Mouse (Mus musculus) R1 (cell line): Measurements from ENCODE around the gene Fubp3.

Source experiments
- DNase-seq: peaks from one replicate; pipeline ENCODE4 v3.0.0-alpha.2; 2018; ENCODE audit warnings: low read depth, low spot score

Gene Fubp3

DNA sequence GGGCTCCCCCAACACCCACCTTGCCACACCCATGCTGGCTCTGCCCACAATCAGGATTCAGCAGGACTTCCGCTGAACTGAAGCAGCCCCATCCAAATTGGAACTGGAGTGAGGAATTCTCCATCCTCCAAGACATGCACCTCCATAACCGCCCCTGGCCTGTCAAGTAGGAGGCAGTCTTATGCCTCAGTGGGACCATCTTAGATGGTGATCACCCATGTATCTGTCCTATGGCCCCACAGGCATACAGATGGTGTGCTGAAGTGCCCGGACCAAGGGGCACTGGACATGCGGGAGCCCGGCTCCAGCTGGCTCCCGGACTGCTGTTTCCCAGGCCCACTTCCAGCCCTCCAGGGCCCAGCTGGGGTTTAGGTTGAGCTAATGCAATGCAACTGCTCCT is 46.8 kb downstream of the Fubp3 start:
- no peak for DNase-seq

- no peak for DNase-seq
These were observed 61.1 kb downstream of the Fubp3 start for GRCm38 (mm10) chr2:31633531-31633930.

- DNase-seq: peak; percentile 80
These were observed 63.1 kb downstream of the Fubp3 start for GRCm38 (mm10) chr2:31635281-31636137.

DNA sequence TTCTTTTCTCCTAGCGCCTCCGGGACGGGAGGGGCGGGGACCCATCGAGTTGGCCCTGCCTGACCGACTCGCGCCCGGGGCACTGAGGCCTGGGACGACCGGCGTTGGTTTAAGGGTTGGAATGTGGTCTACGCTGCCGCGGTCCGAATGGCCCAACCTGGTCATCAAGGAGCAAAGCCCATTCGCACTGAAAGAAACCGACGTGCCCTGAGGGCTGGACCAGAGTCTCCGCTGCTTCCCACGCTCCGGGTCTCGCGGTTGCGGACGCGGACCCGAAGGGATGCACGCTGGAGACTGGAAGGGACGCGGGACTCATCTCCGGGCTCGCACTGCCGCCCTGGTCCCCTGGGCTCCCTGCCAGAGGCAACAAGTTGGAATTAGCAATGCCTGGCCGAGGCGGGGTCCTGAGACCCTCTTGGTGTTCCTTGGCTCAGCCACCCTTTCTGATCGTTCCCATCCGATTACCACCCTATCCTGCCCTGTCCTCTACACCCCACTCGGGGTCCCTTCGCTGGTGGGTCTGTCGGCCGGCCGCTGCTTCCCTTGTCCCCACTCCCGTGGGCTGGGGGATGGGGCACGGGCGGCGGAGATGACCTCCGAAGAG is 63.8 kb downstream of the Fubp3 start:
- DNase-seq: no peak

GRCm38 (mm10) chr2:31636742-31637141 is 64.3 kb downstream of the Fubp3 start:
- peak; percentile 38 for DNase-seq

GRCm38 (mm10) chr2:31637311-31637710 is 64.9 kb downstream of the Fubp3 start:
- DNase-seq: no peak

DNA sequence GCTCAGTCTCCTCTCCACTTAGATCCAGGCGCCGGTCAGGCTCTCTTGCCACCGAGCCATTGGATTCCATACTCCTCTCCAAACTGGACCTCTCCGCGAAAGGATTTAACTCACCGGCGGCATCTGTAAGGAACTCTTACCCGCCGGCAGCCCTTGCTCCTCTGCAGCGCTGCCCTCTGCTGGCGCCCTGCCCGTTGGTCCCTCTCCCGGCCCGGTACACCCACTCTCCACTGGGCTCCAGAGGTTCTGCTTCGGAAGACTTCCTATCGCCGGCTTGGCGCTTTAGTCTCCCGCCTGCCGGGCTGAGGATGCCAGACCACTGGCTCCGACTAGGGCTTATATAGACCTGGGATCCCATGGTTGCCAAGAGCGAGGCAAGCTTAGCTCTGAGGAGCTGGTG is 65.4 kb downstream of the Fubp3 start:
- DNase-seq: peak; percentile 53

DNA sequence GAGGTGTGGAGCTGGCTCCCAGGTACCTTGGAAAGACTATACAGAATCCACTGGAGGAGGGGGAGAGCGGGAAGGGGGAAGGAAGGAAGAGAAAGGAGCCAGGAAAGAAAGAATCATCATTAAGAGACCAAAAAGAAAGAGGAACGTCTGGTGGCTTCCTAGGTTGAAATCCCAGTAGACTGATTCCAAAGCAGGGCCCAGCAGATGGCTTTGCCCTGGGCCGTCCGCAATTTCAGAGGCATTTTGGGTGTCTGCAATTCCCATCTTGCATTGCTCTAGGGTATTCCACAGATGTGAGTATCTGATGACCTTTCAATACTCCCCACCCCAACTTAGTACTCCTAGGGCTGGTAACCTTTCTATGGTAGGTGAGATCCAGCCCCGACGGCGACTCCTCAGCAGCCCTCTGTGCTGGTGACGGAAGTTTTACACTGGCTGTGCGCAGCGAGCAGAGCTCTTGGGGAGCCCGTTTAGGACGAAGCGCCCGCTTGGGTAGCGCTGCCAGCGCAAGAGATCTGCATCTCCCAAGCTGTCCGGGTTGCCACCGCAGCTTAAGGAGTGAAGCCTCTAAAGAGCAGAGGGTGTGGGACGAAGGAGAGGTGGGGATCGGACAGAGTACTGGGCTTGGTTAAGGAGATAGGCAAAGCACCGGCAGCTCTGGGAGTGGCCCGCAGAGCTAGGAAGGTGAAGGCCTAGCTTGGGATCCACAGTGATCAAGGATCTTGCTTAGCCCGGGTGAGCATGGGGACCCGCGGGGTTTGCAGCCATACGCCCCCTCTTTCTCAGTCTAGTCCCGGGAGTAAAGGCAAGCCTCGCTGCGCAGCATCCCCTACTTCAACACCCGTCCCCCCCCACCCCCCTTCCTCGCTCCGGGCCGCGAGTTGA is 66.4 kb downstream of the Fubp3 start:
- DNase-seq: peak; percentile 54

- DNase-seq: no peak
These were observed 67.0 kb downstream of the Fubp3 start for GRCm38 (mm10) chr2:31639466-31639760.

DNA sequence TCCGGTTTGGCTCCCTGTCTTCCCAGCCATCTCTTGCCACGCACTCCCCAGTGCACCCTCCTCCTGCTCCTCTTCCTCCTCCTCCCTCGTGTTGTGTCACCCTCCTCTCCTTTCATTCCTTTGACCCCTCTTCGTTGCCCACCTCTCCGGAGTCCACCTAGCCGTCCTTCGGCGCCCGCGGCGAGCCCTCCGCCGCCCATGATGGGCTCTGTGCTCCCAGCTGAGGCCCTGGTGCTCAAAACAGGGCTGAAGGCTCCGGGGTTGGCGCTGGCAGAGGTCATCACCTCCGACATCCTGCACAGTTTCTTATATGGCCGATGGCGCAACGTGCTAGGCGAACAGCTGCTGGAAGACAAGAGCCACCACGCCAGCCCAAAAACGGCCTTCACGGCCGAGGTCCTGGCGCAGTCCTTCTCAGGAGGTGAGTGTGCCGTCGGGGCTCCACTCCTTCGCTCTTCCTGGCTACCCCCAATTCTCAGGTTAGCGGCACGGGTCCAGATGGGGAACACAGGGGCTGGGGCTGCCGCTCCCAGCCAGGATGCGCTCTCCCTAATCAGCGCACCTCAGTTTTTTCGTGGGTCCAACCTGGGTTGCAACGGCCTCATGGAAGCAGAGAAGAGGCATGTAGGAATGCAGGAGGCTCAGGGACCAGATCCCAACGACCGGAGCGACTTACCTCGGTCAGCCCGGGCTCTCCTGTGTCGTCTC is 67.6 kb downstream of the Fubp3 start, which contains the start of gene Prdm12:
Gene Prdm12, plus strand, starts transcription at position 137 of the 708 bp plus-strand sequence.
- DNase-seq: peak; percentile 42

GRCm38 (mm10) chr2:31640609-31641507 is 68.4 kb downstream of the Fubp3 start:
- peak; percentile 27 for DNase-seq

DNA sequence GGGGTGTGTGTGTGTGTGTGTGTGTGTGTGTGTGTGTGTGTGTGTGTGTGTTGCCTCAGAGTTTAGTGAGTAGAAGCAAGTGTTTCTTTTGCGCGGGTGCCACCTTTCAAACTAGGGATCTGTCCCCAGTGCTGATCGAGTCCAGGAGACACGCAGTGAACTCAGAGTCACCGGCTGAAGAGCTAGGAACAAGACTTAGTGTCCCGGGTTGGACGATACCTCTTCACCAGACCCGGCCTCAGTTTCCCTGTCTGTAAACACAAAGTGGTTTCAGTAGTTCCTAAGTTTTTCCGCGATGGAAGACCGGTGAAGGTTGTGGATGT is 69.0 kb downstream of the Fubp3 start:
- DNase-seq: peak; percentile 68

- DNase-seq: peak; percentile 17
These were observed 69.5 kb downstream of the Fubp3 start for GRCm38 (mm10) chr2:31641929-31642328.

DNA sequence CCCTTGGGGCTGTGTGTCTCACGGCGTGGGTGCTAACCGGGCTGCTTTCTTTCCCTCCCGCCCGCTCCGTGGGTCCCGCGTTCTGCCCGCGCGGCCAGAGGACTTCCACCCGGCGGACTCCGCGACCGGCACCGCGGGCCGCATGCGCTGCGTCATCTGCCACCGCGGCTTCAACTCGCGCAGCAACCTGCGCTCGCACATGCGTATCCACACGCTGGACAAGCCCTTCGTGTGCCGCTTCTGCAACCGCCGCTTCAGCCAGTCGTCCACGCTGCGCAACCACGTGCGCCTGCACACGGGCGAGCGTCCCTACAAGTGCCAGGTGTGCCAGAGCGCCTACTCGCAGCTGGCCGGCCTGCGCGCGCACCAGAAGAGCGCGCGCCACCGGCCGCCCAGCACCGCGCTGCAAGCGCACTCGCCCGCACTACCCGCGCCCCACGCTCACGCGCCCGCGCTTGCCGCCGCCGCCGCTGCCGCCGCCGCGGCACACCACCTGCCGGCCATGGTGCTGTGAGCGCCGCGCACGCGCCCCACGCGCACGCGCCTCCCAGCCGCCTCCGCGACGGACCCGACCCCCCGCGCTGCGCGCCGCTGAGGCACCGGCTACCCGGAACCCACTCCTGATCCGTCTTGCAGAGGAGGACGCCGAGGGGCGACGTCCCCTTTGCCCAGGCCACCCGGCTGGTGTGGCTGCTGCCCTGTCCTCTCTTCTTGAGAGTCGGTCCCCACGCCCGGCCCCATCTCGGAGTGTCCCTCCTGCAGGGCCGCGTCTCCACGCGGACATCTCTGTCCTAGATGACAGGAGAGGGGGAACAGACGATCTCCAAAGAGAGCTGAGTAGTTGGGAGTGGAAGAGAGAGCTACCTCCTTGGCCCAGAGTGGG is 81.8 kb downstream of the Fubp3 start:
- DNase-seq: peak; percentile 64

DNA sequence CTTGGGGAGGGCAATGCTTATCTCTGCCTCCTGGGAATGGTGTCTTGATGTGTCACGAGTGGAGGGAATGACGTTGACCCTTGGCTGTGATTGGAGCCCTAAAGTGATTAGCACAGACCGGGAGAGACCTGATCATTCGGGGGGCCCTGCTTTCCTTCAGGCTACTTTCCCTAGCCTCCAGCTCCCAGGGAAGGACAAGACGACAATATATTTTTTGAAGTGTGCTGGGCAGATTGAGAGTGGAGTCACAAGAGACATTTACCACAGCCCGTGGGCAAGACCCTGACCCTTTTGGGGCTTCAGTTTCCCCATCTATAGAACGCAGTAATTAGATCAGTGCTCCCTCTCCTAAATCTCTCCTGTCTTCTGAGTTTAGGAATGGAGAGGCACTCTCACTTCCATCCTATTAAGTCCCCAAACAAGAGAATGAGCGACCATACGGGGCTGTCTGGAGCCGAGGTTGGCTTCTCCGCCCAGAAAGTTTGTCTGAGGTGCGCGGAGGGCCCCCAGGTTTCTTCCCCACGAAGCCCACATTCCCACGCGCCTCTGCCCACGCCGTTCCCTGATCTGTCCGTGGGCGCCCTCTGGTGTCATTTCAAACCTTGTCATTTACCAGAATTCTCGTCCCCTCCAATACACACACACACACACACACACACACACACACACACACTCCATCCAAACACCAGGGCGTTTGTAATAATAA is 82.6 kb downstream of the Fubp3 start:
- peak; percentile 50 for DNase-seq

GRCm38 (mm10) chr2:31656374-31656773 is 83.9 kb downstream of the Fubp3 start:
- DNase-seq: no peak

GRCm38 (mm10) chr2:31662939-31663803 is 90.7 kb downstream of the Fubp3 start:
- DNase-seq: peak; percentile 32

- DNase-seq: no peak
These were observed 91.3 kb downstream of the Fubp3 start for GRCm38 (mm10) chr2:31663804-31664180.
